ENCODE assay signal across 8 mouse cellular contexts in genomic region chr11:82914711-82915352, GRCm38 (mm10). TPM values are rescaled to one million over a fixed set of nuclear protein-coding genes. Genes with fewer than 3 reads are reported as not detected.
DNase-seq lines count a peak whose midpoint lies in the region; ATAC-seq lines count a peak whose summit lies in the region.

No protein-coding gene starts in this region.

- 8% methylated on average over 16 of the region's 16 CpGs for WGBS in embryonic facial prominence, embryonic 11.5 days
- 8% methylated on average over 16 of the region's 16 CpGs for WGBS in heart, embryonic 10.5 days

- H3K4me2 ChIP-seq in embryonic facial prominence, embryonic 11.5 days (ENCODE audit: low read depth, low read length): 0 out of 2 replicates have a peak overlapping the region, but pooled peaks have one; percentile 21

- no peaks in the 10 kb centered on the region for H3K4me1 ChIP-seq in embryonic facial prominence, embryonic 11.5 days (ENCODE audit: control insufficient read depth, insufficient read depth, low read length)
- H3K4me1 ChIP-seq in heart, embryonic 10.5 days: peaks cover 45% of the 10 kb centered on the region

- DNase-seq in A20 (ENCODE audit: low read depth, low spot score) (peak; percentile 71), liver (peak; percentile 74)
- DNase-seq in adrenal gland, postnatal 14 days: peak; percentile 86
- DNase-seq in embryonic facial prominence, embryonic 11.5 days (ENCODE audit: low spot score): peak; percentile 89
- DNase-seq in heart, embryonic 10.5 days (ENCODE audit: low spot score): peak; percentile 89
- peak; percentile 69 for DNase-seq in kidney, adult 9 months
- peak; percentile 59 to 89 for DNase-seq in spleen, postnatal 4 days (ENCODE audit: low spot score in 2 of 2)

- no peak for ATAC-seq in embryonic facial prominence, embryonic 11.5 days (replicated peaks; ENCODE audit: insufficient number of reproducible peaks, low FRiP score, low TSS enrichment, low read depth)
- peak; percentile 71 for ATAC-seq in monocyte, adult 5-6 weeks (replicated peaks; ENCODE audit: insufficient number of reproducible peaks, low FRiP score, low TSS enrichment, poor library complexity, severe bottlenecking)

- H3K9me3 ChIP-seq in embryonic facial prominence, embryonic 11.5 days (replicated peaks; ENCODE audit: control insufficient read depth, low read length): no peaks in the 10 kb centered on the region
- no peaks in the 10 kb centered on the region for H3K9me3 ChIP-seq in heart, embryonic 10.5 days

- H3K27me3 ChIP-seq in embryonic facial prominence, embryonic 11.5 days (ENCODE audit: control insufficient read depth, insufficient read depth, low read length): no peaks in the 10 kb centered on the region
- no peaks in the 10 kb centered on the region for H3K27me3 ChIP-seq in heart, embryonic 10.5 days (ENCODE audit: insufficient read depth, poor library complexity, severe bottlenecking)

- no peak overlapping the region for H3K9ac ChIP-seq in embryonic facial prominence, embryonic 11.5 days (replicated peaks; ENCODE audit: low read length)

- H3K36me3 ChIP-seq in embryonic facial prominence, embryonic 11.5 days (replicated peaks; ENCODE audit: control insufficient read depth, insufficient read depth, low read depth, low read length): no peaks in the 10 kb centered on the region
- peaks cover 50% of the 10 kb centered on the region for H3K36me3 ChIP-seq in heart, embryonic 10.5 days

- H3K27ac ChIP-seq in embryonic facial prominence, embryonic 11.5 days (replicated peaks; ENCODE audit: low read depth, low read length): no peak overlapping the region
- 0 out of 2 replicates have a peak overlapping the region, but pooled peaks have one; percentile 16 for H3K27ac ChIP-seq in heart, embryonic 10.5 days

- no peak overlapping the region for H3K4me3 ChIP-seq in embryonic facial prominence, embryonic 11.5 days (ENCODE audit: low read depth, low read length)
- peak overlapping the region; percentile 33 for H3K4me3 ChIP-seq in heart, embryonic 10.5 days

RNA-seq across cellular contexts. Expression of gene Unc45b, which starts 4.5 kb away (rescaled TPM):
- 18.7 and 24.2 TPM in 2 replicates for total RNA-seq in adrenal gland, postnatal 14 days (2021)
- 2.6 and 2.9 TPM in 2 replicates for polyA plus RNA-seq in embryonic facial prominence, embryonic 11.5 days (2014; fragmentation: Nextera tagmentation; extraction: Ambion mirVana)
- polyA plus RNA-seq in heart, embryonic 10.5 days (2016; fragmentation: Nextera tagmentation; extraction: Ambion mirVana): 185 and 294 TPM in 2 replicates
- not detected in 3 replicates for total RNA-seq in monocyte, adult 5-6 weeks (2017)

RNA-seq across cellular contexts. Expression of gene Nle1, which starts 6.6 kb away (rescaled TPM):
- 17.7 and 26.5 TPM in 2 replicates for total RNA-seq in adrenal gland, postnatal 14 days (2021)
- 23.2 and 33.7 TPM in 2 replicates for polyA plus RNA-seq in embryonic facial prominence, embryonic 11.5 days (2014; fragmentation: Nextera tagmentation; extraction: Ambion mirVana)
- polyA plus RNA-seq in heart, embryonic 10.5 days (2016; fragmentation: Nextera tagmentation; extraction: Ambion mirVana): 29.1 and 37.7 TPM in 2 replicates
- 0.85 to 13.1 TPM (median 3.6 TPM) in 3 replicates for total RNA-seq in monocyte, adult 5-6 weeks (2017)

RNA-seq across cellular contexts. Expression of gene Fndc8, which starts 22.9 kb away (rescaled TPM):
- 0.15 and 0.23 TPM in 2 replicates for total RNA-seq in adrenal gland, postnatal 14 days (2021)
- polyA plus RNA-seq in embryonic facial prominence, embryonic 11.5 days (2014; fragmentation: Nextera tagmentation; extraction: Ambion mirVana): 0.18 TPM in 1 of 2 replicates, not detected in the other
- polyA plus RNA-seq in heart, embryonic 10.5 days (2016; fragmentation: Nextera tagmentation; extraction: Ambion mirVana): 0.06 and 0.11 TPM in 2 replicates
- not detected in 3 replicates for total RNA-seq in monocyte, adult 5-6 weeks (2017)

RNA-seq across cellular contexts. Expression of gene Rad51d, which starts 24.4 kb away (rescaled TPM):
- total RNA-seq in adrenal gland, postnatal 14 days (2021): 15.0 and 15.4 TPM in 2 replicates
- 13.4 and 13.5 TPM in 2 replicates for polyA plus RNA-seq in embryonic facial prominence, embryonic 11.5 days (2014; fragmentation: Nextera tagmentation; extraction: Ambion mirVana)
- polyA plus RNA-seq in heart, embryonic 10.5 days (2016; fragmentation: Nextera tagmentation; extraction: Ambion mirVana): 14.2 and 16.6 TPM in 2 replicates
- total RNA-seq in monocyte, adult 5-6 weeks (2017): 7.7 to 17.1 TPM (median 16.1 TPM) in 3 replicates

RNA-seq across cellular contexts. Expression of gene Slfn5, which starts 36.3 kb away (rescaled TPM):
- 56.2 and 66.5 TPM in 2 replicates for total RNA-seq in adrenal gland, postnatal 14 days (2021)
- polyA plus RNA-seq in embryonic facial prominence, embryonic 11.5 days (2014; fragmentation: Nextera tagmentation; extraction: Ambion mirVana): 0.90 and 1.4 TPM in 2 replicates
- polyA plus RNA-seq in heart, embryonic 10.5 days (2016; fragmentation: Nextera tagmentation; extraction: Ambion mirVana): 0.35 and 0.86 TPM in 2 replicates
- 16.5 to 25.2 TPM (median 20.3 TPM) in 3 replicates for total RNA-seq in monocyte, adult 5-6 weeks (2017)

Comparison
In these comparisons a context has a peak if more than half of its experiments do, and no peak if none do; other contexts are left out.
1. RNA of gene Unc45b, which starts 4.5 kb away (total RNA-seq): 18.7 to 24.2 TPM in adrenal gland, postnatal 14 days; not detected in monocyte, adult 5-6 weeks; every median in the first group is over 10 times any median in the second.
2. Peak in every context shown above with its lines, with median percentiles within 50 percentile points of each other: DNase-seq.